ENCODE assay signal across 8 mouse cellular contexts in genomic region chr1:105989640-105989984, GRCm38 (mm10). TPM values are rescaled to one million over a fixed set of nuclear protein-coding genes. Genes with fewer than 3 reads are reported as not detected.
DNase-seq lines count a peak whose midpoint lies in the region; ATAC-seq and TF ChIP-seq lines count a peak whose summit lies in the region.

No protein-coding gene starts in this region.

- TF ChIP-seq CTCF in lung, embryonic 14.5 days (IDR thresholded peaks at IDR 0.05; ENCODE audit: low read depth), result no peak

- peak overlapping the region; percentile 79 for H3K9ac ChIP-seq in lung, embryonic 14.5 days
- H3K9ac ChIP-seq in embryonic facial prominence, embryonic 12.5 days, result peak overlapping the region; percentile 63
- H3K9ac ChIP-seq in intestine, embryonic 15.5 days, result peak overlapping the region; percentile 60
- H3K9ac ChIP-seq in midbrain, embryonic 16.5 days (ENCODE audit: low read depth, low read length), result peak overlapping the region; percentile 66

- H3K4me2 ChIP-seq in lung, embryonic 14.5 days, result peak overlapping the region; percentile 99
- H3K4me2 ChIP-seq in embryonic facial prominence, embryonic 12.5 days (replicated peaks), result peak overlapping the region; percentile 98
- H3K4me2 ChIP-seq in intestine, embryonic 15.5 days (replicated peaks), result peak overlapping the region; percentile 83
- peak overlapping the region; percentile 95 for H3K4me2 ChIP-seq in midbrain, embryonic 16.5 days (ENCODE audit: low read length)

- H3K4me3 ChIP-seq in lung, embryonic 14.5 days (ENCODE audit: low read depth, low read length), result peak overlapping the region; percentile 78
- peak overlapping the region; percentile 80 for H3K4me3 ChIP-seq in embryonic facial prominence, embryonic 12.5 days
- H3K4me3 ChIP-seq in intestine, embryonic 15.5 days (replicated peaks), result peak overlapping the region; percentile 81
- peak overlapping the region; percentile 85 for H3K4me3 ChIP-seq in midbrain, embryonic 16.5 days (ENCODE audit: low read depth, low read length)

- ATAC-seq in lung, embryonic 14.5 days (ENCODE audit: insufficient read depth), result 0 out of 2 replicates have a peak, but pooled peaks have one; percentile 6
- ATAC-seq in embryonic facial prominence, embryonic 12.5 days (ENCODE audit: insufficient number of reproducible peaks, insufficient read depth, low FRiP score, low TSS enrichment), result 0 out of 2 replicates have a peak, but pooled peaks have one; percentile 1
- peak; percentile 6 for ATAC-seq in intestine, embryonic 15.5 days
- peak; percentile 9 for ATAC-seq in midbrain, embryonic 16.5 days

- no peaks in the 10 kb centered on the region for H3K36me3 ChIP-seq in lung, embryonic 14.5 days (ENCODE audit: insufficient read depth)
- H3K36me3 ChIP-seq in embryonic facial prominence, embryonic 12.5 days, result no peaks in the 10 kb centered on the region
- no peaks in the 10 kb centered on the region for H3K36me3 ChIP-seq in intestine, embryonic 15.5 days
- no peaks in the 10 kb centered on the region for H3K36me3 ChIP-seq in midbrain, embryonic 16.5 days (ENCODE audit: control insufficient read depth, insufficient read depth, low read length)

- peak; percentile 47 for DNase-seq in lung, embryonic 14.5 days
- no peak for DNase-seq in lung, postnatal 25 days (ENCODE audit: low spot score)
- no peak for DNase-seq in cerebellum, postnatal 36 days
- no peak for DNase-seq in B cell, adult 2 months
- DNase-seq in right cerebral cortex, postnatal 4 days, result no peak

- H3K27me3 ChIP-seq in lung, embryonic 14.5 days (ENCODE audit: insufficient read depth, low read length), result no peaks in the 10 kb centered on the region
- 0 out of 2 replicates have a peak, but pooled peaks cover 3% of the 10 kb centered on the region for H3K27me3 ChIP-seq in embryonic facial prominence, embryonic 12.5 days
- no peaks in the 10 kb centered on the region for H3K27me3 ChIP-seq in intestine, embryonic 15.5 days (replicated peaks)
- no peaks in the 10 kb centered on the region for H3K27me3 ChIP-seq in midbrain, embryonic 16.5 days (ENCODE audit: control insufficient read depth, insufficient read depth, low read depth, low read length)

- no peak overlapping the region for H3K27ac ChIP-seq in lung, embryonic 14.5 days (ENCODE audit: low read depth)
- no peak overlapping the region for H3K27ac ChIP-seq in embryonic facial prominence, embryonic 12.5 days
- 0 out of 2 replicates have a peak overlapping the region, but pooled peaks have one; percentile 2 for H3K27ac ChIP-seq in intestine, embryonic 15.5 days
- H3K27ac ChIP-seq in midbrain, embryonic 16.5 days (ENCODE audit: low read length), result no peak overlapping the region

- peaks cover 15% of the 10 kb centered on the region for H3K4me1 ChIP-seq in lung, embryonic 14.5 days (ENCODE audit: insufficient read depth)
- peaks cover 21% of the 10 kb centered on the region for H3K4me1 ChIP-seq in embryonic facial prominence, embryonic 12.5 days
- 0 out of 2 replicates have a peak, but pooled peaks cover 2% of the 10 kb centered on the region for H3K4me1 ChIP-seq in intestine, embryonic 15.5 days (replicated peaks)
- H3K4me1 ChIP-seq in midbrain, embryonic 16.5 days (ENCODE audit: control insufficient read depth, insufficient read depth, low read length), result peaks cover 23% of the 10 kb centered on the region

- H3K9me3 ChIP-seq in lung, embryonic 14.5 days (ENCODE audit: low read depth, low read length), result no peaks in the 10 kb centered on the region
- H3K9me3 ChIP-seq in embryonic facial prominence, embryonic 12.5 days, result no peaks in the 10 kb centered on the region
- H3K9me3 ChIP-seq in intestine, embryonic 15.5 days, result no peaks in the 10 kb centered on the region
- no peaks in the 10 kb centered on the region for H3K9me3 ChIP-seq in midbrain, embryonic 16.5 days (replicated peaks; ENCODE audit: control insufficient read depth, low read length, poor library complexity, severe bottlenecking)

- 1% methylated on average over 13 of the region's 13 CpGs for WGBS in lung, embryonic 14.5 days
- 1% methylated on average over 13 of the region's 13 CpGs for WGBS in embryonic facial prominence, embryonic 12.5 days
- WGBS in intestine, embryonic 15.5 days, result 1% methylated on average over 13 of the region's 13 CpGs
- WGBS in midbrain, embryonic 16.5 days, result under 1% methylated on average over 13 of the region's 13 CpGs

RNA-seq across cellular contexts. Expression of gene Zcchc2, which starts 0.6 kb away (rescaled TPM):
- polyA plus RNA-seq in lung, embryonic 14.5 days (2014; fragmentation: Nextera tagmentation; extraction: Ambion mirVana), result 3.1 and 3.2 TPM in 2 replicates
- polyA plus RNA-seq in embryonic facial prominence, embryonic 12.5 days (2016; fragmentation: Nextera tagmentation; extraction: Ambion mirVana), result 2.1 and 2.3 TPM in 2 replicates
- 2.2 and 2.6 TPM in 2 replicates for polyA plus RNA-seq in intestine, embryonic 15.5 days (2015; fragmentation: Nextera tagmentation; extraction: Ambion mirVana)
- polyA plus RNA-seq in midbrain, embryonic 16.5 days (2015; fragmentation: Nextera tagmentation; extraction: Ambion mirVana), result 2.7 and 3.4 TPM in 2 replicates
